Mouse (Mus musculus): ENCODE results near the gene Tubg1. TPM values are rescaled to one million over a fixed set of nuclear protein-coding genes. Genes with fewer than 3 reads are reported as not detected.

Tubg1 gene
- polyA plus RNA-seq, 1 experiment from 2014 or later: 48.4 TPM

GRCm38 (mm10) chr11:101085617-101086322, 34.0 kb upstream of the Tubg1 start:
- DNase-seq (ENCODE audit: low spot score) (no peak), ATAC-seq (replicated peaks; ENCODE audit: low FRiP score, low read depth) (no peak)
- Histone ChIP-seq H3K27me3 (ENCODE audit: insufficient read depth, low read length) (no peaks in the 10 kb centered on the region), H3K27ac (peak overlapping the region; percentile 88), H3K36me3 (ENCODE audit: insufficient read depth, low read length) (peaks cover 26% of the 10 kb centered on the region), H3K9me3 (replicated peaks; ENCODE audit: low read length) (no peaks in the 10 kb centered on the region), H3K4me1 (replicated peaks; ENCODE audit: insufficient read depth, low read length) (peaks cover 26% of the 10 kb centered on the region), H3K9ac (ENCODE audit: low read depth, low read length) (no peak overlapping the region), H3K4me2 (ENCODE audit: low read length) (no peak overlapping the region), H3K4me3 (replicated peaks; ENCODE audit: low read depth, low read length) (no peak overlapping the region)
- no peak for TF ChIP-seq CTCF (IDR thresholded peaks at IDR 0.05; ENCODE audit: low read depth)
- WGBS: 92% methylated on average over 18 of the region's 18 CpGs

GRCm38 (mm10) chr11:101086323-101086674, 33.4 kb upstream of the Tubg1 start:
- H3K27me3 ChIP-seq (ENCODE audit: insufficient read depth, low read length): no peaks in the 10 kb centered on the region
- no peak for TF ChIP-seq CTCF (IDR thresholded peaks at IDR 0.05; ENCODE audit: low read depth)
- peaks cover 26% of the 10 kb centered on the region for H3K4me1 ChIP-seq (replicated peaks; ENCODE audit: insufficient read depth, low read length)
- peak overlapping the region; percentile 64; the same call in 1 of the 2 replicates for H3K4me3 ChIP-seq (replicated peaks; ENCODE audit: low read depth, low read length)
- peak overlapping the region; percentile 88 for H3K27ac ChIP-seq
- DNase-seq (ENCODE audit: low spot score) (no peak), ATAC-seq (replicated peaks; ENCODE audit: low FRiP score, low read depth) (no peak)
- H3K9me3 ChIP-seq (replicated peaks; ENCODE audit: low read length): no peaks in the 10 kb centered on the region
- peak overlapping the region; percentile 96 for H3K4me2 ChIP-seq (ENCODE audit: low read length)
- peaks cover 31% of the 10 kb centered on the region for H3K36me3 ChIP-seq (ENCODE audit: insufficient read depth, low read length)
- WGBS: 79% methylated on average over 6 of the region's 6 CpGs
- peak overlapping the region; percentile 81; the same call in 1 of the 2 replicates for H3K9ac ChIP-seq (ENCODE audit: low read depth, low read length)

- H3K36me3 ChIP-seq (ENCODE audit: insufficient read depth, low read length): peaks cover 38% of the 10 kb centered on the region
- peak within 1 kb of the TSS; percentile 88 for H3K27ac ChIP-seq
- H3K4me2 ChIP-seq (ENCODE audit: low read length): peak within 1 kb of the TSS; percentile 96
- H3K4me3 ChIP-seq (replicated peaks; ENCODE audit: low read depth, low read length): peak within 1 kb of the TSS; percentile 64
- H3K27me3 ChIP-seq (ENCODE audit: insufficient read depth, low read length): no peaks in the 10 kb centered on the region
- TF ChIP-seq CTCF (IDR thresholded peaks at IDR 0.05; ENCODE audit: low read depth): no peak
- peak; percentile 97 for DNase-seq (ENCODE audit: low spot score)
- H3K9me3 ChIP-seq (replicated peaks; ENCODE audit: low read length): no peaks in the 10 kb centered on the region
- H3K4me1 ChIP-seq (replicated peaks; ENCODE audit: insufficient read depth, low read length): peaks cover 20% of the 10 kb centered on the region
- peak within 1 kb of the TSS; percentile 81 for H3K9ac ChIP-seq (ENCODE audit: low read depth, low read length)
- 1% methylated on average over 52 of the region's 52 CpGs for WGBS
- ATAC-seq (replicated peaks; ENCODE audit: low FRiP score, low read depth): peak; percentile 78
Observed at GRCm38 (mm10) chr11:101086756-101087681, 32.7 kb upstream of the Tubg1 start, which contains the start of gene Mlx. Gene Mlx (plus strand): TSS chr11:101087277.

- no peak for TF ChIP-seq CTCF (IDR thresholded peaks at IDR 0.05; ENCODE audit: low read depth)
- DNase-seq (ENCODE audit: low spot score) (no peak), ATAC-seq (replicated peaks; ENCODE audit: low FRiP score, low read depth) (peak; percentile 12; the same call in 1 of the 2 replicates)
- H3K4me1 ChIP-seq (replicated peaks; ENCODE audit: insufficient read depth, low read length): peaks cover 20% of the 10 kb centered on the region
- WGBS: 6% methylated on average over 8 of the region's 8 CpGs
- no peaks in the 10 kb centered on the region for H3K9me3 ChIP-seq (replicated peaks; ENCODE audit: low read length)
- H3K27me3 ChIP-seq (ENCODE audit: insufficient read depth, low read length): no peaks in the 10 kb centered on the region
- H3K27ac ChIP-seq: peak overlapping the region; percentile 88
- H3K4me2 ChIP-seq (ENCODE audit: low read length): peak overlapping the region; percentile 96
- H3K9ac ChIP-seq (ENCODE audit: low read depth, low read length): peak overlapping the region; percentile 81
- H3K4me3 ChIP-seq (replicated peaks; ENCODE audit: low read depth, low read length): peak overlapping the region; percentile 64
- peaks cover 44% of the 10 kb centered on the region for H3K36me3 ChIP-seq (ENCODE audit: insufficient read depth, low read length)
Observed at GRCm38 (mm10) chr11:101087682-101088055, 32.1 kb upstream of the Tubg1 start.

GRCm38 (mm10) chr11:101089931-101090330, 29.8 kb upstream of the Tubg1 start:
- TF ChIP-seq CTCF (IDR thresholded peaks at IDR 0.05; ENCODE audit: low read depth): no peak
- ATAC-seq (replicated peaks; ENCODE audit: low FRiP score, low read depth) (no peak), DNase-seq (ENCODE audit: low spot score) (no peak)
- WGBS: 88% methylated on average over 1 of the region's 1 CpGs
- no peaks in the 10 kb centered on the region for H3K9me3 ChIP-seq (replicated peaks; ENCODE audit: low read length)
- no peak overlapping the region for H3K4me3 ChIP-seq (replicated peaks; ENCODE audit: low read depth, low read length)
- H3K27me3 ChIP-seq (ENCODE audit: insufficient read depth, low read length): no peaks in the 10 kb centered on the region
- peaks cover 13% of the 10 kb centered on the region for H3K4me1 ChIP-seq (replicated peaks; ENCODE audit: insufficient read depth, low read length)
- H3K4me2 ChIP-seq (ENCODE audit: low read length): no peak overlapping the region
- H3K36me3 ChIP-seq (ENCODE audit: insufficient read depth, low read length): peaks cover 42% of the 10 kb centered on the region
- no peak overlapping the region for H3K27ac ChIP-seq
- no peak overlapping the region for H3K9ac ChIP-seq (ENCODE audit: low read depth, low read length)

GRCm38 (mm10) chr11:101094930-101095313, 24.8 kb upstream of the Tubg1 start:
- Histone ChIP-seq H3K36me3 (ENCODE audit: insufficient read depth, low read length) (peaks cover 63% of the 10 kb centered on the region), H3K9ac (ENCODE audit: low read depth, low read length) (peak overlapping the region; percentile 69), H3K27ac (peak overlapping the region; percentile 96), H3K4me2 (ENCODE audit: low read length) (peak overlapping the region; percentile 84), H3K27me3 (ENCODE audit: insufficient read depth, low read length) (no peaks in the 10 kb centered on the region), H3K4me3 (replicated peaks; ENCODE audit: low read depth, low read length) (peak overlapping the region; percentile 62), H3K4me1 (replicated peaks; ENCODE audit: insufficient read depth, low read length) (no peaks in the 10 kb centered on the region; the same call in 1 of the 2 replicates), H3K9me3 (replicated peaks; ENCODE audit: low read length) (no peaks in the 10 kb centered on the region)
- DNase-seq (ENCODE audit: low spot score) (no peak), ATAC-seq (replicated peaks; ENCODE audit: low FRiP score, low read depth) (no peak; the same call in 1 of the 2 replicates)
- no peak for TF ChIP-seq CTCF (IDR thresholded peaks at IDR 0.05; ENCODE audit: low read depth)
- WGBS: 1% methylated on average over 18 of the region's 18 CpGs
